Mouse (Mus musculus) cerebellum, adult 9-11 months (tissue): ENCODE data around the gene Tor3a.
A peak's percentile ranks its signal among the peaks of the same experiment; 100 is the strongest.

ENCODE experiments used
- DNase-seq: peaks from one replicate; pipeline ENCODE4 v3.0.0; 2022

Tor3a gene

DNA sequence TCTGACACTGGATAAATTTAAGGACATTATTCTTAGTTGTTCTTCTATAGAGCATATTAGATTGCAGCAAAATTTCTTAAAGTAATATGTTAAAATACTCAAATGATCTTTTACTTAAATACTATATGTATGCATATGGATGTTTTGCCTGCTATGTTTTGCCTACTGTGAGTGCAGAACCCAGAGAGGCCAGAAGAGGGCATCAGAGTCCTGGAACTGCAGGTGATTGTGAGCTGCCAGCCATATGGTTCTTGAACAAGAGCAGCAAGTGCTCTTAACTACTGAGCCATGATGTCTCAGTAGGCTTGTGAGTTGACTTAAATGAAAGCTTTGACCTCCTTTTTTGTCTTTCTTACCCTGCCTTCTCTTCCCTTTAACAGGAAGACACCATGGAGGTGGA is 43.2 kb downstream of the Tor3a start:
- no peak for DNase-seq

DNA sequence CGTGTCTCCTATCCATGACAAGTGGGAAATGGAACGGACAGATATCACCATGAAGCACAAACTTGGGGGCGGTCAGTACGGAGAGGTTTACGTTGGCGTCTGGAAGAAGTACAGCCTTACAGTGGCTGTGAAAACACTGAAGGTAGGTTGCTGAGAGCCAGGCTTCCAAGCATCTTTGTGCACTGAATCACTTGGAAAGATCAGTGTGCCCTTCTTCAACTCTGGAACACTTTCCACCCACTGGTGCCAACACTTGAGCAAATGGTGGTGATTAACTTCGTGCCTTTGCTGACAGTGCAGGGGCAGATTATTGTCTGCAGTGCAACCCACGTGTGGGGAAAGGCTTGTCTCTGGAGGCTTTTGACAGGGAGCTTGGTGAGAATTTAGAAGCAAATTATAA is 44.2 kb downstream of the Tor3a start:
- DNase-seq, result no peak

DNA sequence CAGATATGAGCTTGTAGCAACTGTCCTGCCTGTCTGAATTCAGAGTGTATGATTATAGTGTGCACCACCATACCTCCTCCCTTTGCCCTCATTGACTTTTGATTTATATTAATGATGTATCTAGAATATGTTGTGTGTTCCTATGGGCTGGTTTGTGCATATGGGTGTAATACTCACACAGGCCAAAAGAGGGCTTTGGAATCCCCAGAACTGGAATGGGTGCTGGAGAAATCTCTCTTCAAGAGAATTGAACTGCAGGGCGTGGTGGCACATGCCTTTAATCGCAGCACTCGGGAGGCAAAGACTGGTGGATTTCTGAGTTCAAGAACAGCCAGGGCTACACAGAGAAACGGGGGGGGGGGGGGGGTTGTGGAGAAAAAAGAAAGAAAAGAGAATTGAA is 47.4 kb downstream of the Tor3a start:
- DNase-seq, result no peak

DNA sequence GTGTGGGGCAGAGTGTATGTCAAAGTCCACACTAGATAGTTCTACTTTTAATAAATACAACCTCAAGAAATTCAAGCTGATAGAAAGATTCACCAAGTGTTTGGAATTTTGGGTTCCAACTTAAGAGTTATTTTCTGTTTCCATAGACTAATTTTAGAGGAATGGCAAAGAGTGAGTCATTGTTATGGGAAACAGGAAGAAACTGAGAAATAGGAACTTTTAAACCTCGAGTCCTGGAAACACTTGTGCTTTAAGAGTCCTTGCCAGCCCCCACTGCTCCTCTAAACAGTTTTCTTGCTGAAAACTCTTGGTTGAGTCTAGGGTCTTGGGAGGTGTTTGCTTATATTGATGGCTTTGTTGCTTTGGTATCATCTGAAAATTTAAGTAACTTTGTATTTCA is 49.9 kb downstream of the Tor3a start:
- no peak for DNase-seq

DNA sequence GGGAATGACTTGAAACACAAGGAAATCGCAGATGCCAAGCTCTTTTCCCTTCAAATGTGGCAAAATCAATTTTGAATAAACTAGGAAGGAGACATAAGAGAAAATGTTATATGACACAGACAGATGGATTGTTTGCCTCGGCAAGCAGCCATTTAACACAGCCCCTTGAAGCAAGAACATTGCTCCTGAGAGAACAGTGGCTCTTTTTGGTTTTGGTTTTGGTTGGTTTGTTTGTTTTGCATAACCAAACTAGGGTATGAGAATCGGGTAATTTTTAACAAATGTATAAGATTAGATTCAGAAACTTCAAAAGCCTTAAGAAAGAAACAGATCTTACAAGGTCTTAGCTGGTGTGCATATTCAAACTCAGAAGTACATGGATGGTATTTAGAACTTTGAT is 53.2 kb downstream of the Tor3a start:
- DNase-seq, result no peak

DNA sequence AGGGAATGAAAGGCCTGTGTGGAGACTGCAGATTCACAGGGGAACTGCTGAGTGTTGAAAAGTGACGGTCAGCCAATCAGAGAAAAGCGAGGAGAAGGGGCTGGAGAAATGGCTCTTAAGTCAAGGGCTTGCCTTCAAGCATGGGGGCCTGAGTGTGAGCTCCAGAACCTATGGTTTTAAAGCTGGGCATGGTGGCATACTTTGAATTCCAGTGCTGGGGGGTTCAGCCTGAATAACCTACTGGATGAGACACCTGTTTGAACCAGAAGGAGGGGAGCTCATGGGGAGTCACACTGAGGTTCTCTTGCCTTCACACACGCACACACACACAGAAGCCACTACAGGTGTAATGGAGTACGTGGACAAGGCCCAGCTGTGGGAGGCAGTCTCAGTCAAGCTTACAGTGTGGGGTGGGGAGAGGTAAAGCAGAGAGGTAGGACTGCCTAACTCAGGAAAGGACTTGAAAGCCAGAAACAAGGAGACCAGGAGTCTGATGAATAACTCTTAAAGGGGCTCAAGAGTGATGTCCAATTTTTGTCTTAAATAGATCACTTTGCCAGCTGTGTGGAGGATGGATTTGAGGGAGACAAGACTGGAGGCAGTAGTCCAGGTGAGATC is 53.8 kb downstream of the Tor3a start:
- no peak for DNase-seq

DNA sequence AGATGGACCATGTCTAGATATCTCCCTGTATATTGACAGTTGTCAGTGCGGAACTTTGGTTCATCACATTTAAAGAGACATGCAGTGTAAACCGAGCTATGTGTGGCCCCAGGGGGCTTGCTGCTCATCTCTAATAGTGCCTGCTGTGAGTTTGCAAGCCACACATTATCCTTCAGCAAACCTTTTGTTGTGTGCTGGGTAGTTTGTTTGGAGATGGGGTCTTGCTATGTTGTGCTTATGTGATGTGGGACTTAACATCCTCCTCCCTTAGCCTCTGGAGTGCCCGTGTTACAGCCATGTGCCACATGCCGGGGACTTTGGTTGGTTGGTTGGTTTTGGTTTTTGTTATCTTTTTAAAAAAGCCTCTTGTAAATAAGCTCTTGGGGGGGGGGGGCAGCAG is 56.3 kb downstream of the Tor3a start:
- DNase-seq, result no peak

DNA sequence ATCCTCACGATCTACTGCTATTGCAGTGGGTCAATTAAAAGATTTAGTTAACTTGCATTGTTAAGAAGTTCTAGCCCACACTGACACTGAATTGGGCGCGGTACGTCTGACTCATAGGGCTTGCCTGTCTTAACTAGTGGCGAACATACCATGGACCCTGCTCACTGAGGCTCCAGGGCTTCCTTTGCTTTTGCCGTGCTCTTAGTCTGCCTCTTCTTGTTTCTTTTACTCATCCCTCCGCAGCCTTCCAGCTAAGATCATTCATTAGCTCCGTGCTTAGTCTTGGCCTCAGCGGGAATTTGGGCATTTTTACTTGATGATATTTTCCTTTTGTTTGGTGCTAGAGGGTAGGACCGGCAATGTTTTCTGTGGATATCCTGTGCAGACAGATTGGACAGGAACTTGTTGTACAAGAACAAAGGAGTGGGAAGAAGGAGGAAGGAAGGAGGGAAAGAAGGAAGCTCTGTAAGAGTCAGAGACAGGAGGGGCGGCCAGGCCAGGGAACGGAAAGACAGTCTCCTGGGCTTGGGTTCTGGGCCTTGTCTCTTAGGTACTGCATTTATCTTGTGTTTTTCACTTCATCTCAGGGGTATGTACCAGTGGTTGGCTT is 57.1 kb downstream of the Tor3a start:
- no peak for DNase-seq

DNA sequence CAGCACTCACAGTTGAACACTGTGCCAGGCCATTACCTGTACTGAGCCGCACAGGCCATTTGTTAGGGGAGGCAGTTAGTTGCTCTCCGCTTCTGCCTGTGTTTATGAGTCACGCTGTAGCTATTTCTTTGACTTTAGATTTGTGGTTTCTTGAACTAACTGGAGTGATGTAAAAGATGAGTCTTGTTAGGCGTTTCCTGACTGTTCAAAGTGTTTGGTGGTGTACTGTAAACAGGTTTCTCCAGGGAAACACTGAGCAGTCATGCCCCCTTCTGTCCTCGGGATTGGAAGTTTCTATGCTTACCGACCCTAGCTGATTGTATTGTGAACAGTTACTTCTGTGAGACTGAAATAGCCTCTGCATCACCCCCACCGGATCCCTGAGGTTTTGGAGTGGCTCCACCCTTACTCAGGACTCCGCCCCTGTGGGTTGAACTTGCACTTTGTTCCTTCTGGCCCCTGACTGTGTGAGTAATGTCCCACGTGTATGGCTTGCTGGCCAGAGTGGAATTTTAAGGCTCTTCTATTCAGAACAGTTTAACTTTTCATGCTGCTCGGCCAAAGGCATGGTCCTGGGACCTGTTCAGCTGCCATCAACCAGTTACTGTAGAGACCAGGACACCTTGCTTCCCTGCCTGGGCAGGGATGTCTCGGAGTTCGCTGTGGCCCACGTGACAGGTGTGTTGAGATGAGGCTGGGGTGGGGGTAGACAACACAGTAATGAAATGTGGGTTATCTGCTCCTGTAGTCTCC is 58.6 kb downstream of the Tor3a start:
- DNase-seq, result no peak

DNA sequence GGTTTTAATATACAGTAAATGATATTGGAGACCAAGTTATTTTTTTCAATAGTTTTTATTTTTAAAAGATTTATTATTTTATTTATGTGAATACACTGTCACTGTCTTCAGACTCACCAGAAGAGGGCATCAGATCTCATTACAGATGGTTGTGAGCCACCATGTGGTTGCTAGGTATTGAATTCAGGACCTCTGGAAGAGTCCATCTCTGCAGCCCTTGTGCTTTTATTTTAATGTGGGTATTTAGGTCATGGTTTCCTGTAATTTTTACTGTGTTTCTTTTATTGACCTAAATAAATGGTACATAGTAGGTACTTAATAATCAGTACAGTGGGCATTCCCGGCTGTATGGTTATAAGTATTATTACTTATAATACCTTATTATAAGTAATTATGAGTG is 59.4 kb downstream of the Tor3a start:
- no peak for DNase-seq

DNA sequence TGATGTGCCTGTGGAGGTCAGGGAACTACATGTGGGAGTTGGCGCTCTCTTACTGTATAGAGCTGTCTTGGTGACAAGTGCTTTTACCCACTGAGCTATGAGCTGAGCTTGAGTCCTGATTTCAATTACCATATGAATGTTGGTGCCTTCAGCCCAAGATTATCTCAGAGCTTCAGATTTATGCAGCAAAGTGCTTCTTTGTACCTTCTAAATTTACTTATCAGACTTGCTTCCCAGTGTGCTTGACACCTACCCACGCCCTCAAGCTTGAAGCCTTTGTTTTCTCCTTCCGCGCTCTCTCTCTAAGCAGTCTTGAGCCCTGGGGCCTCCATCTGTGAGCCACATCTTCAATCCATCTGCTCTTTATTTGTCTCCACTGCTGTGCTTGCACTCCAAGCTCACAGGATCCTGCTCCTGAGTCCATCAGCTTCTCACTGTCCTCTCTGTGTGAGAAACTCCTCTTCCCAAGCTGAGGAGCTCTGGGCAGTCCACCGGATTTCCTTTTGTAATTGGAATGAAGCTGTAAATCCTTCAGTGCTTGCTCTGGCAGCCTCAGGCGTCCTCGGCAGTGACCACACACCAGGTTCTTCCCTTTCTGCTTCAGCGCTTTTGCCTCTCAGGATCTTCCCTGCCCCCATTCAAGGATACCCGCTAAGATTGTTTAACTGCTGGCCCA is 60.2 kb downstream of the Tor3a start:
- DNase-seq, result peak; percentile 74

DNA sequence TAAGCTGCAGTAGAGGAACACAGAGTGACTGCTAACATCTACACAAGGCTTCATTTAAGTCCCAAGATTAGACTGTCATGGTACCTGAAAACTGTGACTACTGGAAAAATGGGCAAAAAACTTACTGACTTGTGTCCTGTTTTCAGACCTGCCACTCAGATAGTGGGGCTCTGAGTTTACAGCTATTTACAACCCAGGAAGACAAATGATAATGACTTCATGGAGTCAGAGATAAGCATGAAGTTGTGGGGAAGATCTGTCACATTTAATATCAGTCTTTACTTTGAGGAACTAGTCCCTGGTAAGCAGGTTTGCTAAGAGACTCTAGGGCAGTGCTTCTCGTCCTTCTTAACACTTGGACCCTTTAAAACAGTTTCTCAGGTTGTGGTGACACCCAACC is 63.9 kb downstream of the Tor3a start:
- DNase-seq, result no peak

DNA sequence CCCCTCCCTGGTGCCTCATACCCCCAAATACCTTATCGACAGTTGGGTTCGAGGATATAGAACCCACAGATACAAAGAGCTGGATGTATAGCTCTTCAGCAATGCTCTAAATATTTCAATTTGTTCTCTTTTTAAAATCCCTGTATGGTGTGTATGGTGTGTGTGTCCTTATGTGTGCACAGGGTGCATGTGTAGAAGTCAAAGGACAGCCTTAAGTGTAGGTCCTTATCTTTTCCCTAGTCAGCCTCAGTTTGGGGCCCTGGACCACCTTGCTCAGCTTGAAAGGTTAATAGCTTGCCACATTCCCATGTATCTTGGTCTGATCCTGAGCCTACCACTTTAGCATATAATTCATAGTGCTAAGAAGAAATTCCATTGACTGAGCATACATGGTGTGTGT is 65.7 kb downstream of the Tor3a start:
- no peak for DNase-seq

DNA sequence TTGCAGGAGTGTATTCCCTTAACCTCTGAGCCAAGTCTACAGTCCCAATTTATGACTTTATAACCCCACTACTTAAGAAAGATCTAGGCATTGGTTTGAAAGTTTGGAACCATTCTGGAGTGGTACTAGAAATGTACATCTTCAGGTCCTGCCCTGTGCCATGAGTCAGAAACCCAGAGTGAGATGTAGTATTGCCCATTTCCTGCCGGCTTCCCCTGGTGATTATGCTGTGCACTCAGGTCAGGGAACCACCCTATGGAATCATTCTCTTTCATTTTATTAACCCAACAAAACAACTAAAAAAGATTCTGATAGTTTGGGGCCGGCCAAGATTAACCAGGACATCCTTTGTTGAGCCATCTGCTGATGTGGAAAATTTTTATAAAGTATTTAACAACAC is 68.2 kb downstream of the Tor3a start:
- no peak for DNase-seq

DNA sequence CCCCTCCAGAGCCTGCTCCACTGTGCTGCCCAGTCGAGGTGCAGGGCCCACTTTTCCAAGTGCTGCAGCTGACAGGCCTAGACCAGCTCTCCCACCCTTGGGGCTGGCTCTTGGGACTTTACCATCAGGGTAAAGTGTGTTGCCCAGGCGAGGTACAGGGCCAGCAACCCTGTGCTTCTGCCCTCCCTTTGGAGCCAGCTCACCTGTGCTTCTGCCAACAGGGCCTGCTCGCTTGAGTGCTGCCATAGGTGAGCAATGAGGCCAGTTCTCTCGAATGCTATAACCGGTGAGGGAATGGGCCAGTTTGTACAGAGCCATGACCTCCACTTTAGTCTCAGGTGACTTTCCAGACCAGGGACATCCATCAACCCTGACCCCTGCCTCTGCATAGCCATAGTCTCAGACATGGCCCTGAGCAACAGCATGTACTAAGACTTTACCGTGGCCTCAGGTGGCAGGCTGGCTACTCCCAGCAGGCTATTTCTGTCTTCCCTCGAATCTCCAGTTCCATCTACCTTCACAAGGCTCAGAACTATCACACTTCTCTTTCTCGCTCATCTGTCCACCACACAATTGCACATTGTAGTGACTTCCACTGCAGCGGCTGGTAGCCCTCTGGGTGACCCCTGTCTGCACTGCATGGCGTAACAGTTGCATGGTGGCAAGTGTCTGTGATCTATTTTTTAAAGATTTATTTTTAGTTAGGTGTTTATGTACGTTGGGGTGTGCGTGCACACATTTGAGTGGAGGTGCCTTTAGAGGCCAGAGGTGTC is 68.9 kb downstream of the Tor3a start:
- peak; percentile 56 for DNase-seq
